Mouse (Mus musculus): ENCODE results near the gene A930004D18Rik. TPM values are rescaled to one million over a fixed set of nuclear protein-coding genes. Genes with fewer than 3 reads are reported as not detected.

Gene A930004D18Rik
- total and polyA plus RNA-seq, 3 experiments, result 0.30 to 1.5 (median 0.65) TPM

DNA sequence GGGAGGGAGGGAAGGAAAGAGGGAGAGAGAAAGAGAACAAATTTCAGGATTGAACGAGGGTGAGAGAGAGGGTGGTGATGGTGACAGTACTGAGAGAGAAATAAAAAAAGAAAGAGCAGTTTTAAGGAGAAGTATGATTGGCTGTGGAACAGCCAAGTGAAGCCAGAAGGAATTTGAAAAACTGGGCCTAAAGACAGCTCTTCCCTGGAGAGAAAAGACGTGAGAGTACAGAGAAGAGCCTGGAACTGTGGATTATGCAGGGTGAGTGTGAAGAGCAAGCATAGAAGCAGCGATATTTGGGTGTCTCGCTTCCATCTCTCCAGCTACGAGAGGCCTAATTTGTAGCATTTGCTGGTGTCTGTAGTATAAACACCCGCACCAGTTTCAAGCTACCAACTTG is 26.3 kb downstream of the A930004D18Rik start:
- H3K27me3 ChIP-seq (ENCODE audit: insufficient read depth, low read length), result 0 out of 2 replicates have a peak, but pooled peaks cover 3% of the 10 kb centered on the region
- H3K4me3 ChIP-seq (ENCODE audit: low read depth, low read length), result no peak overlapping the region
- no peak for DNase-seq (ENCODE audit: low spot score)
- no peaks in the 10 kb centered on the region for H3K36me3 ChIP-seq (replicated peaks)
- TF ChIP-seq GATA2 (IDR thresholded peaks at IDR 0.05; ENCODE audit: borderline replicate concordance, low read depth, low read length), result no peak
- no peak for TF ChIP-seq POLR2AphosphoS5 (IDR thresholded peaks at IDR 0.05; ENCODE audit: insufficient replicate concordance, low read depth, low read length)
- TF ChIP-seq CTCF (IDR thresholded peaks at IDR 0.05; ENCODE audit: low read depth, low read length), result no peak
- TF ChIP-seq GATA1 (IDR thresholded peaks at IDR 0.05; ENCODE audit: borderline replicate concordance, low read length), result no peak
- TF ChIP-seq TAL1 (conservative IDR thresholded peaks at IDR 0.05; ENCODE audit: low read depth, low read length), result no peak
- ATAC-seq (ENCODE audit: extremely low read depth, insufficient number of reproducible peaks, low FRiP score, poor library complexity, severe bottlenecking), result no peak
- no peaks in the 10 kb centered on the region for H3K9me3 ChIP-seq (replicated peaks)
- no peaks in the 10 kb centered on the region for H3K4me1 ChIP-seq (ENCODE audit: insufficient read depth, low read depth, low read length)

GRCm38 (mm10) chr2:18005137-18005536 is 32.4 kb downstream of the A930004D18Rik start:
- DNase-seq (ENCODE audit: low spot score) (no peak), ATAC-seq (ENCODE audit: extremely low read depth, insufficient number of reproducible peaks, low FRiP score, poor library complexity, severe bottlenecking) (no peak)
- Histone ChIP-seq H3K4me3 (ENCODE audit: low read depth, low read length) (no peak overlapping the region), H3K27me3 (ENCODE audit: insufficient read depth, low read length) (0 out of 2 replicates have a peak, but pooled peaks cover 4% of the 10 kb centered on the region), H3K4me1 (ENCODE audit: insufficient read depth, low read depth, low read length) (no peaks in the 10 kb centered on the region), H3K9me3 (replicated peaks) (no peaks in the 10 kb centered on the region), H3K36me3 (replicated peaks) (no peaks in the 10 kb centered on the region)
- TF ChIP-seq CTCF (IDR thresholded peaks at IDR 0.05; ENCODE audit: low read depth, low read length) (no peak), GATA1 (IDR thresholded peaks at IDR 0.05; ENCODE audit: borderline replicate concordance, low read length) (no peak), GATA2 (IDR thresholded peaks at IDR 0.05; ENCODE audit: borderline replicate concordance, low read depth, low read length) (no peak), POLR2AphosphoS5 (IDR thresholded peaks at IDR 0.05; ENCODE audit: insufficient replicate concordance, low read depth, low read length) (no peak), TAL1 (conservative IDR thresholded peaks at IDR 0.05; ENCODE audit: low read depth, low read length) (no peak)

DNA sequence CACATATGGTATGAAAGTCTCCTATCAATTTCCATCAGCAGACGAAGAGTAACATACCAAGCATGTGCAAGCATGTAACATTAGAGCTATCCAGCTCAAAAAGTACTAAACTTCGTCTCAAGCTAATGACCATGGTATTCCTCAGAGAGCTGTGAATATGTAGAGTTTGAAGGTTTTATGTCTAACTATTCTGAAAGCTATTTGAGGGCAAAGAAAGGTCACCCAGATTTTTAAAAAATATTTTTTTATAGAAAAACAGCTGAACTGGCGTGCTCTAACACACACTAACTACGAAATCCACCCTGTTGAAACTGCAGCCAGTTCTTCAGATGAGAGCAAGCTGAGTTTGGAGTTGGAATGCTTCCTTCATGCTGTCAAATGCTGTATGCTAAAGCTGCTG is 33.3 kb downstream of the A930004D18Rik start:
- Histone ChIP-seq H3K4me3 (ENCODE audit: low read depth, low read length) (no peak overlapping the region), H3K27me3 (ENCODE audit: insufficient read depth, low read length) (peaks cover 8% of the 10 kb centered on the region), H3K36me3 (replicated peaks) (no peaks in the 10 kb centered on the region), H3K9me3 (replicated peaks) (no peaks in the 10 kb centered on the region), H3K4me1 (ENCODE audit: insufficient read depth, low read depth, low read length) (no peaks in the 10 kb centered on the region)
- ATAC-seq (ENCODE audit: extremely low read depth, insufficient number of reproducible peaks, low FRiP score, poor library complexity, severe bottlenecking) (no peak), DNase-seq (ENCODE audit: low spot score) (no peak)
- TF ChIP-seq GATA2 (IDR thresholded peaks at IDR 0.05; ENCODE audit: borderline replicate concordance, low read depth, low read length), result no peak
- TF ChIP-seq TAL1 (conservative IDR thresholded peaks at IDR 0.05; ENCODE audit: low read depth, low read length), result no peak
- TF ChIP-seq POLR2AphosphoS5 (IDR thresholded peaks at IDR 0.05; ENCODE audit: insufficient replicate concordance, low read depth, low read length), result no peak
- TF ChIP-seq CTCF (IDR thresholded peaks at IDR 0.05; ENCODE audit: low read depth, low read length), result no peak
- TF ChIP-seq GATA1 (IDR thresholded peaks at IDR 0.05; ENCODE audit: borderline replicate concordance, low read length), result no peak

- no peak for ATAC-seq (ENCODE audit: extremely low read depth, insufficient number of reproducible peaks, low FRiP score, poor library complexity, severe bottlenecking)
- Histone ChIP-seq H3K36me3 (replicated peaks) (no peaks in the 10 kb centered on the region), H3K4me1 (ENCODE audit: insufficient read depth, low read depth, low read length) (no peaks in the 10 kb centered on the region), H3K4me3 (ENCODE audit: low read depth, low read length) (no peak overlapping the region), H3K9me3 (replicated peaks) (no peaks in the 10 kb centered on the region), H3K27me3 (ENCODE audit: insufficient read depth, low read length) (peaks cover 12% of the 10 kb centered on the region)
- no peak for DNase-seq (ENCODE audit: low spot score)
- TF ChIP-seq GATA1 (IDR thresholded peaks at IDR 0.05; ENCODE audit: borderline replicate concordance, low read length), result no peak
- TF ChIP-seq TAL1 (conservative IDR thresholded peaks at IDR 0.05; ENCODE audit: low read depth, low read length), result no peak
- TF ChIP-seq POLR2AphosphoS5 (IDR thresholded peaks at IDR 0.05; ENCODE audit: insufficient replicate concordance, low read depth, low read length), result no peak
- TF ChIP-seq GATA2 (IDR thresholded peaks at IDR 0.05; ENCODE audit: borderline replicate concordance, low read depth, low read length), result no peak
- no peak for TF ChIP-seq CTCF (IDR thresholded peaks at IDR 0.05; ENCODE audit: low read depth, low read length)
Measured at GRCm38 (mm10) chr2:18002306-18002705, 35.2 kb downstream of the A930004D18Rik start.

DNA sequence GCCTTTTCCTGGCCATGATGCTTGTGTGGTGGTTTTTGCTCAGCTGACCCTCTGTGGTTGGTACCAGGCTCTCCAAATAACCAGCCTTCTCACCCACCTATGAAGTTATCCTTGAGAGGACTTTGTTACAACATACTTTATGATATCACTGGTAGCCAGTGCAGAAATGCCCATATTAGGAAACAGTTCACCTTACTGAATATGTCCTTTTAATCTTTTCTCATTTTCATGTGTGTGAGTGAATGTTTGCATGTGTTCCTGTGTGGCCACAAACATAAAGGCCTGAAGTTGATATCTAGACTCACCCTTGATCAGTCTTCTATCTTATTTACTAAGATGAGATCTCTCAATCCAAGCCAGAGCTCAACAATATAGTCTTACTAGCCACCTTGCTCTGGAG is 40.7 kb downstream of the A930004D18Rik start, which contains the start of gene H2al2a:
H2al2a (minus strand) TSS at position 101 of the 400 bp plus-strand sequence.
- Histone ChIP-seq H3K27me3 (ENCODE audit: insufficient read depth, low read length) (peaks cover 19% of the 10 kb centered on the region), H3K4me1 (ENCODE audit: insufficient read depth, low read depth, low read length) (no peaks in the 10 kb centered on the region), H3K36me3 (replicated peaks) (no peaks in the 10 kb centered on the region), H3K4me3 (ENCODE audit: low read depth, low read length) (no peak within 1 kb of the TSS), H3K9me3 (replicated peaks) (no peaks in the 10 kb centered on the region)
- ATAC-seq (ENCODE audit: extremely low read depth, insufficient number of reproducible peaks, low FRiP score, poor library complexity, severe bottlenecking) (no peak), DNase-seq (ENCODE audit: low spot score) (no peak)
- no peak for TF ChIP-seq POLR2AphosphoS5 (IDR thresholded peaks at IDR 0.05; ENCODE audit: insufficient replicate concordance, low read depth, low read length)
- TF ChIP-seq GATA2 (IDR thresholded peaks at IDR 0.05; ENCODE audit: borderline replicate concordance, low read depth, low read length), result no peak
- no peak for TF ChIP-seq GATA1 (IDR thresholded peaks at IDR 0.05; ENCODE audit: borderline replicate concordance, low read length)

- Histone ChIP-seq H3K27me3 (ENCODE audit: insufficient read depth, low read length) (0 out of 2 replicates have a peak, but pooled peaks cover 4% of the 10 kb centered on the region), H3K4me1 (ENCODE audit: insufficient read depth, low read depth, low read length) (no peaks in the 10 kb centered on the region), H3K36me3 (replicated peaks) (no peaks in the 10 kb centered on the region), H3K4me3 (ENCODE audit: low read depth, low read length) (no peak overlapping the region), H3K9me3 (replicated peaks) (no peaks in the 10 kb centered on the region)
- ATAC-seq (ENCODE audit: extremely low read depth, insufficient number of reproducible peaks, low FRiP score, poor library complexity, severe bottlenecking) (no peak), DNase-seq (ENCODE audit: low spot score) (no peak)
- TF ChIP-seq GATA1 (IDR thresholded peaks at IDR 0.05; ENCODE audit: borderline replicate concordance, low read length), result no peak
- TF ChIP-seq GATA2 (IDR thresholded peaks at IDR 0.05; ENCODE audit: borderline replicate concordance, low read depth, low read length), result no peak
- TF ChIP-seq CTCF (IDR thresholded peaks at IDR 0.05; ENCODE audit: low read depth, low read length), result no peak
- TF ChIP-seq TAL1 (conservative IDR thresholded peaks at IDR 0.05; ENCODE audit: low read depth, low read length), result no peak
- no peak for TF ChIP-seq POLR2AphosphoS5 (IDR thresholded peaks at IDR 0.05; ENCODE audit: insufficient replicate concordance, low read depth, low read length)
Measured at GRCm38 (mm10) chr2:17989562-17989961, 48.0 kb downstream of the A930004D18Rik start.
